Mouse (Mus musculus) forebrain, embryonic 10.5 days (tissue): ENCODE measurements around the gene Capn15. TPM values are rescaled to one million over a fixed set of nuclear protein-coding genes. Genes with fewer than 3 reads are reported as not detected.

Experiments used
- DNase-seq: peaks from one replicate; pipeline ENCODE4 v3.0.0-alpha.2; 2017; ENCODE audit warnings: low spot score; ENCODE audit errors: extremely low spot score
- H3K27ac ChIP-seq: fragments of 300-500 bp; sonication (generic); 2 replicates; pipeline ENCODE4 v1.5.1; 2016; ENCODE audit warnings: mild to moderate bottlenecking
- H3K27me3 ChIP-seq: fragments of 300-500 bp; sonication (generic); 2 replicates; pipeline ENCODE4 v1.6.1; 2016; ENCODE audit warnings: mild to moderate bottlenecking; ENCODE audit not compliant: poor library complexity, severe bottlenecking
- H3K36me3 ChIP-seq: fragments of 300-500 bp; sonication (generic); replicated peaks from 2 replicates; pipeline ENCODE4 v1.6.1; 2016; ENCODE audit warnings: mild to moderate bottlenecking, moderate library complexity
- H3K4me1 ChIP-seq: fragments of 300-500 bp; sonication (generic); 2 replicates; pipeline ENCODE4 v1.6.1; 2016
- H3K4me3 ChIP-seq: fragments of 300-500 bp; sonication (generic); 2 replicates; pipeline ENCODE4 v1.5.1; 2016; ENCODE audit warnings: mild to moderate bottlenecking, moderate library complexity
- H3K9me3 ChIP-seq: fragments of 300-500 bp; sonication (generic); 2 replicates; pipeline ENCODE4 v1.6.1; 2016; ENCODE audit warnings: mild to moderate bottlenecking, moderate library complexity
- WGBS: fragments of 180-500 bp; shearing (Covaris S2); methylation state at CpG from one replicate; pipeline ENCODE4 v1.1.7; 2016; 5-methylcytosine and 5-hydroxymethylcytosine counted together
- polyA plus RNA-seq: library from polyadenylated mRNA; unstranded; fragments of >200 nt; fragmentation: Nextera tagmentation; extraction: Ambion mirVana; gene quantifications from 2 replicates; pipeline ENCODE4 v1.2.1, GENCODE M21; 2016

Capn15 gene
- polyA plus RNA-seq, result 31.8 and 37.0 TPM in 2 replicates

GRCm38 (mm10) chr17:25985306-25986294 lies at the start of gene Capn15:
Gene Capn15 (minus strand): TSS chr17:25985796.
- WGBS, result under 1% methylated on average over 91 of the region's 91 CpGs
- peaks cover 39% of the 10 kb centered on the region for H3K36me3 ChIP-seq
- peak within 1 kb of the TSS; percentile 82 for H3K4me3 ChIP-seq
- H3K27me3 ChIP-seq, result no peaks in the 10 kb centered on the region
- H3K9me3 ChIP-seq, result no peaks in the 10 kb centered on the region
- peak within 1 kb of the TSS; percentile 93 for H3K27ac ChIP-seq
- DNase-seq, result peak; percentile 93
- peaks cover 31% of the 10 kb centered on the region for H3K4me1 ChIP-seq

GRCm38 (mm10) chr17:26032037-26032436 lies 46.4 kb upstream of the Capn15 start:
- H3K27ac ChIP-seq, result no peak overlapping the region
- H3K4me1 ChIP-seq, result no peaks in the 10 kb centered on the region
- peaks cover 72% of the 10 kb centered on the region for H3K36me3 ChIP-seq
- no peak for DNase-seq
- WGBS, result 88% methylated on average over 6 of the region's 6 CpGs
- H3K4me3 ChIP-seq, result no peak overlapping the region
- no peaks in the 10 kb centered on the region for H3K9me3 ChIP-seq
- H3K27me3 ChIP-seq, result no peaks in the 10 kb centered on the region

- no peak for DNase-seq
- Histone ChIP-seq H3K27me3 (no peaks in the 10 kb centered on the region), H3K27ac (no peak overlapping the region), H3K36me3 (peaks cover 71% of the 10 kb centered on the region), H3K4me1 (no peaks in the 10 kb centered on the region), H3K9me3 (no peaks in the 10 kb centered on the region), H3K4me3 (no peak overlapping the region)
- 94% methylated on average over 5 of the region's 5 CpGs for WGBS
Observed at GRCm38 (mm10) chr17:26031583-26031982, 46.0 kb upstream of the Capn15 start.

- WGBS, result 92% methylated on average over 4 of the region's 4 CpGs
Observed at GRCm38 (mm10) chr17:26028261-26028660, 42.7 kb upstream of the Capn15 start.

GRCm38 (mm10) chr17:26024674-26025073 lies 39.1 kb upstream of the Capn15 start:
- H3K36me3 ChIP-seq, result peaks cover 65% of the 10 kb centered on the region
- no peak overlapping the region for H3K27ac ChIP-seq
- H3K27me3 ChIP-seq, result no peaks in the 10 kb centered on the region
- H3K4me3 ChIP-seq, result no peak overlapping the region
- no peaks in the 10 kb centered on the region for H3K4me1 ChIP-seq
- no peak for DNase-seq
- H3K9me3 ChIP-seq, result no peaks in the 10 kb centered on the region
- 97% methylated on average over 9 of the region's 9 CpGs for WGBS

More at GRCm38 (mm10) chr17:26028261-26028660, 42.7 kb upstream of the Capn15 start:
- H3K27ac ChIP-seq, result no peak overlapping the region
- H3K36me3 ChIP-seq, result peaks cover 70% of the 10 kb centered on the region
- no peak for DNase-seq
- H3K27me3 ChIP-seq, result no peaks in the 10 kb centered on the region
- no peak overlapping the region for H3K4me3 ChIP-seq
- no peaks in the 10 kb centered on the region for H3K9me3 ChIP-seq
- no peaks in the 10 kb centered on the region for H3K4me1 ChIP-seq

GRCm38 (mm10) chr17:26023966-26024365 lies 38.4 kb upstream of the Capn15 start:
- DNase-seq, result no peak
- WGBS, result 90% methylated on average over 8 of the region's 8 CpGs
- Histone ChIP-seq H3K27ac (no peak overlapping the region), H3K4me1 (no peaks in the 10 kb centered on the region), H3K4me3 (no peak overlapping the region), H3K36me3 (peaks cover 62% of the 10 kb centered on the region), H3K9me3 (no peaks in the 10 kb centered on the region), H3K27me3 (no peaks in the 10 kb centered on the region)

- DNase-seq, result no peak
- WGBS, result 97% methylated on average over 5 of the region's 5 CpGs
- Histone ChIP-seq H3K27ac (no peak overlapping the region), H3K4me3 (no peak overlapping the region), H3K27me3 (no peaks in the 10 kb centered on the region), H3K9me3 (no peaks in the 10 kb centered on the region), H3K36me3 (peaks cover 69% of the 10 kb centered on the region), H3K4me1 (no peaks in the 10 kb centered on the region)
Observed at GRCm38 (mm10) chr17:26023181-26023580, 37.6 kb upstream of the Capn15 start.

- Histone ChIP-seq H3K4me1 (no peaks in the 10 kb centered on the region), H3K36me3 (peaks cover 69% of the 10 kb centered on the region)
- WGBS, result 86% methylated on average over 9 of the region's 9 CpGs
Observed at GRCm38 (mm10) chr17:26021728-26022341, 36.2 kb upstream of the Capn15 start.

GRCm38 (mm10) chr17:26020848-26021347 lies 35.3 kb upstream of the Capn15 start:
- Histone ChIP-seq H3K27me3 (no peaks in the 10 kb centered on the region), H3K27ac (no peak overlapping the region), H3K36me3 (peaks cover 68% of the 10 kb centered on the region), H3K9me3 (no peaks in the 10 kb centered on the region), H3K4me3 (no peak overlapping the region), H3K4me1 (no peaks in the 10 kb centered on the region)
- DNase-seq, result no peak
- WGBS, result 91% methylated on average over 7 of the region's 7 CpGs

More at GRCm38 (mm10) chr17:26021728-26022341, 36.2 kb upstream of the Capn15 start:
- DNase-seq, result no peak
- Histone ChIP-seq H3K27me3 (no peaks in the 10 kb centered on the region), H3K27ac (no peak overlapping the region), H3K9me3 (no peaks in the 10 kb centered on the region), H3K4me3 (no peak overlapping the region)

GRCm38 (mm10) chr17:26018388-26018787 lies 32.8 kb upstream of the Capn15 start:
- H3K27ac ChIP-seq, result no peak overlapping the region

GRCm38 (mm10) chr17:26017949-26018348 lies 32.4 kb upstream of the Capn15 start:
- Histone ChIP-seq H3K36me3 (peaks cover 71% of the 10 kb centered on the region), H3K27me3 (no peaks in the 10 kb centered on the region), H3K4me3 (no peak overlapping the region), H3K9me3 (no peaks in the 10 kb centered on the region), H3K27ac (no peak overlapping the region), H3K4me1 (no peaks in the 10 kb centered on the region)
- DNase-seq, result no peak
- 85% methylated on average over 5 of the region's 5 CpGs for whole genome bisulfite sequencing

More at GRCm38 (mm10) chr17:26018388-26018787, 32.8 kb upstream of the Capn15 start:
- H3K9me3 ChIP-seq, result no peaks in the 10 kb centered on the region
- DNase-seq, result no peak
- peaks cover 71% of the 10 kb centered on the region for H3K36me3 ChIP-seq
- no peaks in the 10 kb centered on the region for H3K4me1 ChIP-seq
- 85% methylated on average over 3 of the region's 3 CpGs for WGBS
- no peak overlapping the region for H3K4me3 ChIP-seq
- no peaks in the 10 kb centered on the region for H3K27me3 ChIP-seq

- DNase-seq, result no peak
- 89% methylated on average over 3 of the region's 3 CpGs for WGBS
- Histone ChIP-seq H3K9me3 (no peaks in the 10 kb centered on the region), H3K4me1 (0 out of 2 replicates have a peak, but pooled peaks cover under 1% of the 10 kb centered on the region), H3K36me3 (peaks cover 73% of the 10 kb centered on the region), H3K27me3 (no peaks in the 10 kb centered on the region), H3K27ac (no peak overlapping the region), H3K4me3 (no peak overlapping the region)
Observed at GRCm38 (mm10) chr17:26017021-26017420, 31.4 kb upstream of the Capn15 start.
